Mouse (Mus musculus) midbrain, embryonic 10.5 days (tissue): ENCODE data around the gene 4930470P17Rik. TPM values are rescaled to one million over a fixed set of nuclear protein-coding genes. Genes with fewer than 3 reads are reported as not detected.

Experiments
- DNase-seq: peaks from one replicate; pipeline ENCODE4 v3.0.0-alpha.2; 2017; ENCODE audit warnings: low spot score
- H3K27ac ChIP-seq: fragments of 300-500 bp; sonication (generic); replicated peaks from 2 replicates; pipeline ENCODE4 v1.5.1; 2016; ENCODE audit warnings: mild to moderate bottlenecking
- H3K27me3 ChIP-seq: fragments of 300-500 bp; sonication (generic); 2 replicates; pipeline ENCODE4 v1.6.1; 2016; ENCODE audit warnings: low read depth, mild to moderate bottlenecking; ENCODE audit not compliant: poor library complexity, severe bottlenecking
- H3K36me3 ChIP-seq: fragments of 300-500 bp; sonication (generic); 2 replicates; pipeline ENCODE4 v1.6.1; 2016; ENCODE audit warnings: mild to moderate bottlenecking, moderate library complexity
- H3K4me1 ChIP-seq: fragments of 300-500 bp; sonication (generic); 2 replicates; pipeline ENCODE4 v1.6.1; 2016
- H3K4me3 ChIP-seq: fragments of 300-500 bp; sonication (generic); 2 replicates; pipeline ENCODE4 v1.5.1; 2016; ENCODE audit warnings: mild to moderate bottlenecking, moderate library complexity
- H3K9me3 ChIP-seq: fragments of 300-500 bp; sonication (generic); replicated peaks from 2 replicates; pipeline ENCODE4 v1.6.1; 2016; ENCODE audit warnings: mild to moderate bottlenecking
- WGBS: fragments of 180-500 bp; shearing (Covaris S2); methylation state at CpG from one replicate; pipeline ENCODE4 v1.1.7; 2016; 5-methylcytosine and 5-hydroxymethylcytosine counted together
- polyA plus RNA-seq: library from polyadenylated mRNA; unstranded; fragments of >200 nt; fragmentation: Nextera tagmentation; extraction: Ambion mirVana; gene quantifications from 2 replicates; pipeline ENCODE4 v1.2.1, GENCODE M21; 2016

Gene 4930470P17Rik
- polyA plus RNA-seq, 1 experiment from 2014 or later, result not detected

DNA sequence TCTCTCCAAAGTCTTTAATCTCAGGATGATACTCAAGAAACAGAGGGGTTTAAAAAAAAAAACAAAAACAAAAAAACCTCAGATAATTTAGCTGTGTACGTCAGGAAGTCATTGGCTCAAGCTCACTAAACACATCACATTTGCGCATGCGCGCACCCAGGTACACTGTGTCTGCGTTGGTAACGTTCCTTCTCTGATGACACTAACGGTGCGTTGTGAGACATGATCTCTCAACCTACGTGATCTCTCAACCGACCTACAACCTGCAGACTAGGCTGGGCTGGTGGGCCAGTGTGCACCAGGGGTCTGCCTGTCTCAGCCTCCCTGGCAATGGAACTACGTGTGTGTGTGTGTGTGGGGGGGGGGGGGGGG is 67.0 kb downstream of the 4930470P17Rik start:
- H3K27ac ChIP-seq, result no peak overlapping the region

DNA sequence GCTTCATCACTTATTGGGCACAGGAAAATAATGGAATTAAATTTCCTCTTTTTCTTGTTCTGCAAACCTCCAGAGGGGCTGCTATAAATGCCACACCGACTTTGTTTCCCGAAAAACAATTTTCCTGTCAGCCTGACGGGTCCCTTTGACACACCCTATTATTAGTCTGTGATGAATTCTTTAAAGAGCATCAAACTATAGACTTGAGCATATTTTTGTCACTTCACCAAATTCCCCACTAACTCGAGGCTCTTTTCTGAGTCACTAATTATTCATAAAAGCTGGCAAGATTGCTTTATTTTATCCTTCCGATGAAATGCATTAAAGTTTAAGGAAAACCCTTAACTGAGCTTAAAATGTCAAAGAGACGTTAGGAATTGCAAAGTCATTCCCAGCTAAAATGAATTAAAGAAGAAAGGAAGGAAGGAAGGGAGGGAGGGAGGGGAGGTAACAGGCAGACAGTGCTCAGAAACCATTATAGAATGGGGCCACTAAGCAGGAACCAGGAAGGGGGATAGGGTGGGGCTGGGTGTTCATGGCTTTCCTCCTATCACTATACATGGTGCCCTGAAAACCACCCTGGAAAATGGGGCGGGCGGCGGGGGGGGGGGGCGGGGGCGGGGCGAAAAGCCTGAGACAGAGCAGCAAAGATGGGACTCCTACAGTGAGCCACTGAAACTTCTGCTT is 67.6 kb downstream of the 4930470P17Rik start:
- WGBS, result 64% methylated on average over 12 of the region's 12 CpGs
- no peak for DNase-seq
- no peaks in the 10 kb centered on the region for H3K27me3 ChIP-seq

More for the DNA sequence above, 67.0 kb downstream of the 4930470P17Rik start:
- no peak overlapping the region for H3K4me3 ChIP-seq
- H3K36me3 ChIP-seq, result no peaks in the 10 kb centered on the region
- no peaks in the 10 kb centered on the region for H3K27me3 ChIP-seq
- H3K4me1 ChIP-seq, result 0 out of 2 replicates have a peak, but pooled peaks cover 2% of the 10 kb centered on the region
- WGBS, result 96% methylated on average over 11 of the region's 11 CpGs
- no peak for DNase-seq
- H3K9me3 ChIP-seq, result no peaks in the 10 kb centered on the region

DNA sequence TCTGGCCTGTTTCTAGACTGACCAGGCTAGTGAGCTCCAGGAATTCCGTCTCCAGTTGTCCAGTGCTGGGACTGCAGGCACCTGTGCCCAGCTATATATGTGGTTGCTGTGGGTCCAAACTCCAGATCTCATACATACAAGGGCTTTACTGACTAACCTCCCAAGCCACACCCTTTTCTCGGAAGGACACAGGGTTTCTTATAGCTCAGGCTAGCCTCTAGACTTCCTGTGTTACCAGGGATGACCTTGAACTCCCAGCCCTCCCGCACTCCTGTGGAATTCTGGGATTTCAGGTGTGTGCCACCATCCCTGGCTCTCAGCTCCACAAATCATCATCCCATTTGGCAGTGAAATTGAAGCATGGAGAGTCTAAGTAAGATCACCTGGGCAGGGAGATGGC is 71.6 kb downstream of the 4930470P17Rik start:
- 93% methylated on average over 3 of the region's 3 CpGs for WGBS
- H3K27me3 ChIP-seq, result no peaks in the 10 kb centered on the region
- no peak for DNase-seq
- H3K4me3 ChIP-seq, result no peak overlapping the region
- H3K9me3 ChIP-seq, result no peaks in the 10 kb centered on the region
- no peaks in the 10 kb centered on the region for H3K36me3 ChIP-seq
- 0 out of 2 replicates have a peak, but pooled peaks cover 2% of the 10 kb centered on the region for H3K4me1 ChIP-seq
- no peak overlapping the region for H3K27ac ChIP-seq

More for the DNA sequence above, 67.6 kb downstream of the 4930470P17Rik start:
- no peak overlapping the region for H3K4me3 ChIP-seq
- H3K27ac ChIP-seq, result no peak overlapping the region
- H3K36me3 ChIP-seq, result no peaks in the 10 kb centered on the region
- no peaks in the 10 kb centered on the region for H3K9me3 ChIP-seq
- H3K4me1 ChIP-seq, result 0 out of 2 replicates have a peak, but pooled peaks cover 2% of the 10 kb centered on the region

DNA sequence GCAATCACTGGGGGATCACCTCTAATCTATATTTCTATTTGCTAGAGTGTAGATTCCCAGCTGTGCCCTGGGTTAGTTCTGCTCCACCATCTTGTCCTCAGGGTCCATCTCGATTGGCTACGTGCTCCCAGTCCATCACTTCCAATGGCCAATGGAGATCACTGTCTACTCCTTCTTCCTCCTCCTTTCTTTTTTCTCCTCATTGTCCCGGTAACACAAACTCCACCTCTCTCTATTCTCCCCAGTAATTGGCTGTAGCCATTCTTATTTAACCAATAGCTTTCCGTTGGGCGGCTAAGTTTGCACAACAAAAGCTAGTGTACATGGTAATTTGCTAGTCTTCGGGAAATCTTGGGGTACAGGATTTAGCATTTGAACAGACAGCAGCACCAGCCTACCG is 72.1 kb downstream of the 4930470P17Rik start:
- 88% methylated on average over 7 of the region's 7 CpGs for WGBS
- Histone ChIP-seq H3K4me1 (0 out of 2 replicates have a peak, but pooled peaks cover 2% of the 10 kb centered on the region), H3K9me3 (no peaks in the 10 kb centered on the region), H3K4me3 (no peak overlapping the region), H3K36me3 (no peaks in the 10 kb centered on the region), H3K27me3 (no peaks in the 10 kb centered on the region), H3K27ac (no peak overlapping the region)
- DNase-seq, result no peak

Other genes with a start within 250 kb of the 4930470P17Rik start
- 1.8 and 2.1 TPM in 2 replicates for gene Bcas1, start 174.2 kb downstream of the 4930470P17Rik start, polyA plus RNA-seq
- gene Pfdn4, start 105.6 kb downstream of the 4930470P17Rik start, polyA plus RNA-seq, result 97.8 and 106 TPM in 2 replicates
- not detected in 2 replicates for gene Cyp24a1, start 104.9 kb downstream of the 4930470P17Rik start, polyA plus RNA-seq
- gene Dok5, start 129.8 kb upstream of the 4930470P17Rik start, polyA plus RNA-seq, result 12.4 and 17.8 TPM in 2 replicates